17 mouse cellular contexts compared by ENCODE assay signal in genomic region chrX:11803239-11803638, GRCm38 (mm10).
A peak's percentile ranks its signal among the peaks of the same experiment; 100 is the strongest.
DNase-seq lines count a peak whose midpoint lies in the region; ATAC-seq and TF ChIP-seq lines count a peak whose summit lies in the region.
"Had no signal": no experiment of that assay in that cellular context is flagged by ENCODE, and none has a peak within 500 bp of the region (broad histone marks: within the 10 kb centered on the region; RNA-seq: fewer than 3 reads in every experiment).

No protein-coding gene starts in this region.

- no peaks in the 10 kb centered on the region for H3K36me3 ChIP-seq in liver, embryonic 12.5 days
- no peaks in the 10 kb centered on the region for H3K36me3 ChIP-seq in stomach, embryonic 16.5 days (ENCODE audit: control insufficient read depth, insufficient read depth, low read length)
- H3K36me3 ChIP-seq in stomach, postnatal 0 days (ENCODE audit: control insufficient read depth, insufficient read depth, low read length): no peaks in the 10 kb centered on the region
- H3K36me3 ChIP-seq: heart, embryonic 12.5 days; kidney, embryonic 15.5 days; midbrain, embryonic 13.5 days had no signal

- H3K27ac ChIP-seq in liver, embryonic 12.5 days: no peak overlapping the region
- H3K27ac ChIP-seq in stomach, embryonic 16.5 days (ENCODE audit: low read length): peak overlapping the region; percentile 18; the same call in 1 of the 2 replicates
- H3K27ac ChIP-seq in stomach, postnatal 0 days (replicated peaks): no peak overlapping the region
- H3K27ac ChIP-seq: kidney, embryonic 15.5 days; midbrain, embryonic 13.5 days had no signal

- 9% methylated on average over 9 of the region's 9 CpGs for WGBS in liver, embryonic 12.5 days (ENCODE audit: insufficient replicate concordance)
- WGBS in stomach, embryonic 16.5 days: 24% methylated on average over 9 of the region's 9 CpGs
- 23% methylated on average over 9 of the region's 9 CpGs for WGBS in stomach, postnatal 0 days

- no peak for ATAC-seq in liver, embryonic 12.5 days
- ATAC-seq in stomach, embryonic 16.5 days (ENCODE audit: insufficient read depth, low FRiP score): no peak
- no peak for ATAC-seq in stomach, postnatal 0 days (ENCODE audit: low FRiP score, low TSS enrichment)
- ATAC-seq: CD4-positive, CD25-positive, alpha-beta regulatory T cell, adult 4 months; forebrain, embryonic 14.5 days; midbrain, embryonic 13.5 days had no signal

- peaks cover 27% of the 10 kb centered on the region for H3K4me1 ChIP-seq in liver, embryonic 12.5 days
- H3K4me1 ChIP-seq in stomach, embryonic 16.5 days (ENCODE audit: control insufficient read depth, insufficient read depth, low read length): no peaks in the 10 kb centered on the region
- H3K4me1 ChIP-seq in stomach, postnatal 0 days (replicated peaks; ENCODE audit: control insufficient read depth, insufficient read depth): no peaks in the 10 kb centered on the region

- TF ChIP-seq CTCF in stomach, postnatal 0 days (IDR thresholded peaks at IDR 0.05; ENCODE audit: low read depth): no peak

- TF ChIP-seq EP300 in stomach, postnatal 0 days (optimal IDR thresholded peaks at IDR 0.05): no peak

- DNase-seq in embryo, embryonic 10 days (ENCODE audit: low spot score): peak; percentile 17
- DNase-seq in embryo, embryonic 9.5 days (ENCODE audit: extremely low spot score): no peak
- no peak for DNase-seq in liver
- DNase-seq in stomach, postnatal 0 days (ENCODE audit: low spot score): no peak
- no peak for DNase-seq in urinary bladder, postnatal 4 days (ENCODE audit: low spot score in 2 of 2)
- DNase-seq in ovary, postnatal 36 days (ENCODE audit: low spot score): no peak
- DNase-seq: gastrocnemius, postnatal 36 days; lung, adult 2 months; right cerebral cortex, adult 18-20 months; spleen, adult 18-20 months had no signal

- peak overlapping the region; percentile 10; the same call in 1 of the 2 replicates for H3K4me2 ChIP-seq in liver, embryonic 12.5 days
- H3K4me2 ChIP-seq in stomach, embryonic 16.5 days (ENCODE audit: low read depth, low read length): no peak overlapping the region
- H3K4me2 ChIP-seq in stomach, postnatal 0 days (replicated peaks; ENCODE audit: low read depth): no peak overlapping the region; the same call in 1 of the 2 replicates
- H3K4me2 ChIP-seq: heart, embryonic 12.5 days; kidney, embryonic 15.5 days; midbrain, embryonic 13.5 days had no signal

- H3K9me3 ChIP-seq in liver, embryonic 12.5 days (replicated peaks): no peaks in the 10 kb centered on the region
- no peaks in the 10 kb centered on the region for H3K9me3 ChIP-seq in stomach, embryonic 16.5 days (replicated peaks; ENCODE audit: control insufficient read depth, low read length)
- H3K9me3 ChIP-seq in stomach, postnatal 0 days (ENCODE audit: control insufficient read depth, low read length): no peaks in the 10 kb centered on the region
- H3K9me3 ChIP-seq: heart, embryonic 12.5 days; kidney, embryonic 15.5 days; midbrain, embryonic 13.5 days had no signal

- H3K9ac ChIP-seq in liver, embryonic 12.5 days: no peak overlapping the region
- no peak overlapping the region; the same call in 1 of the 2 replicates for H3K9ac ChIP-seq in stomach, embryonic 16.5 days (ENCODE audit: low read length)
- no peak overlapping the region for H3K9ac ChIP-seq in stomach, postnatal 0 days (ENCODE audit: low read length)
- H3K9ac ChIP-seq: heart, embryonic 12.5 days; kidney, embryonic 15.5 days; midbrain, embryonic 13.5 days had no signal

- no peak overlapping the region for H3K4me3 ChIP-seq in liver, embryonic 12.5 days
- no peak overlapping the region for H3K4me3 ChIP-seq in stomach, embryonic 16.5 days (replicated peaks; ENCODE audit: low read length)
- H3K4me3 ChIP-seq in stomach, postnatal 0 days (ENCODE audit: low read depth, low read length): no peak overlapping the region
- H3K4me3 ChIP-seq: heart, embryonic 12.5 days; kidney, embryonic 15.5 days; midbrain, embryonic 13.5 days had no signal

- peaks cover 56% of the 10 kb centered on the region for H3K27me3 ChIP-seq in liver, embryonic 12.5 days (replicated peaks)
- H3K27me3 ChIP-seq in stomach, embryonic 16.5 days (ENCODE audit: control insufficient read depth, insufficient read depth, low read length): peaks cover 26% of the 10 kb centered on the region
- H3K27me3 ChIP-seq in stomach, postnatal 0 days (ENCODE audit: control insufficient read depth, insufficient read depth, low read length): no peaks in the 10 kb centered on the region
